Mouse (Mus musculus) erythroblast, embryonic 14.5 days (primary cell): Measurements from ENCODE around the gene Prox2. TPM values are rescaled to one million over a fixed set of nuclear protein-coding genes. Genes with fewer than 3 reads are reported as not detected.
A peak's percentile ranks its signal among the peaks of the same experiment; 100 is the strongest.

Experiments
- H3K27me3 ChIP-seq: 2 replicates; pipeline ENCODE4 v1.6.1; 2012; ENCODE audit warnings: inconsistent platforms; ENCODE audit not compliant: control insufficient read depth
- H3K36me3 ChIP-seq: 2 replicates; pipeline ENCODE4 v1.6.1; 2012; ENCODE audit warnings: mild to moderate bottlenecking, inconsistent platforms; ENCODE audit not compliant: control insufficient read depth
- H3K4me1 ChIP-seq: 2 replicates; pipeline ENCODE4 v1.6.1; 2012; ENCODE audit warnings: inconsistent platforms; ENCODE audit not compliant: control insufficient read depth
- H3K4me3 ChIP-seq: replicated peaks from 2 replicates; pipeline ENCODE3; 2012; ENCODE audit warnings: moderate library complexity, mild to moderate bottlenecking, inconsistent platforms
- H3K9me3 ChIP-seq: 2 replicates; pipeline ENCODE4 v1.6.1; 2012; ENCODE audit warnings: low read length, inconsistent platforms, mixed read lengths; ENCODE audit not compliant: control insufficient read depth
- GATA1 ChIP-seq: IDR thresholded peaks from 2 replicates; pipeline ENCODE4 v1.6.1; 2012; ENCODE audit warnings: low read length, inconsistent platforms, mixed read lengths
- TAL1 ChIP-seq: IDR thresholded peaks from 3 replicates; pipeline ENCODE4 v1.6.1; 2012; ENCODE audit warnings: low read length, inconsistent platforms, mixed read lengths
- polyA plus RNA-seq: library from polyadenylated mRNA; stranded (reverse); fragments of >175 nt; gene quantifications from 2 replicates; pipeline ENCODE4 v1.2.3, GENCODE M21; 2012

Prox2 gene
- 0.31 and 0.34 TPM in 2 replicates for polyA plus RNA-seq

DNA sequence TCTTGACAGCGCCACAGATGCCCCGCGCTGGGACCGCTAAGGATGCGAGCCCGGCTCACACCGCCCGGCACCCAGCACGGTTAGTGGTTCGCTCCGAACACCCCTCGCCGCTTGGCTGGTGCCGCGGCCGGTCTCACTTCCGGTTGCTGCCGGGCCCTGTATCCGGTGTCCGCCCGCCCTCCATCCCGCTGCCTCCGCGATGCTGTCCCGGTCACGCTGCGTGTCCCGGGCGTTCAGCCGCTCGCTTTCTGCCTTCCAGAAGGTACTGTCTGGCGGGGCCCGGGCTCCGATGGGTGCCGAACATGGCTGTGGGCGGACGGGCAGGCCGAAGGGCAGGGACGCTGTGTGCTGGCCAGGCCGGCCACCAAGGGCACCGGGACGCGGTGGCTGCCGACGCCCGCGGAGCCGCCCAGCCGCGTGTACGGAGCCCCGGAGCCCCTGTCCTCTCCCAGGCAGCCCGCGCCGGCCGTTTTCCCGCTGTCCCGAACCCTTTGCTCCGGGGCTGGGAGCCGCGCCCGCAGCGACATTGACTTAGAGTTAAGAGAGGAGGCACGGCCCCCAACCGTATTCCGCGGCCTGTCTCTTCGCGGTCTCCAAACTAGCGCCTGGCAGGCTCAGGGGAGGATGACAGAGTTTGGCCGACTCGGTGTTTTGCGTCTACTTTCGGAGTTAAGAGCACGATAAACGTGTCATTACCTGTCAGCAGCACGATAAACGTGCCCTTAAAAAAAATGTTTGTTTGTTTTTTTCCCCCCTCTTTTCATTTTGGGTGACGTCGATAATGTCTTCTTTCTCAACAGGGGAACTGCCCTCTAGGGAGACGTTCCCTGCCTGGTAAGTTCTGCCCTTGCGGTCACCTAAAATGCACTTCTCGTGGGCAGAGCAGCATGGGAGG lies at the start of gene Prox2, which contains the start of gene Dlst:
Gene Prox2 (minus strand): TSS at position 62 of the 895 bp plus-strand sequence.
Gene Dlst (plus strand): TSS at position 136 of the 895 bp plus-strand sequence.
- peaks cover 60% of the 10 kb centered on the region for H3K4me1 ChIP-seq
- TF ChIP-seq TAL1: no peak
- no peak for TF ChIP-seq GATA1
- H3K27me3 ChIP-seq: no peaks in the 10 kb centered on the region
- H3K9me3 ChIP-seq: no peaks in the 10 kb centered on the region
- H3K36me3 ChIP-seq: peaks cover 37% of the 10 kb centered on the region
- peak within 1 kb of the TSS; percentile 92 for H3K4me3 ChIP-seq

DNA sequence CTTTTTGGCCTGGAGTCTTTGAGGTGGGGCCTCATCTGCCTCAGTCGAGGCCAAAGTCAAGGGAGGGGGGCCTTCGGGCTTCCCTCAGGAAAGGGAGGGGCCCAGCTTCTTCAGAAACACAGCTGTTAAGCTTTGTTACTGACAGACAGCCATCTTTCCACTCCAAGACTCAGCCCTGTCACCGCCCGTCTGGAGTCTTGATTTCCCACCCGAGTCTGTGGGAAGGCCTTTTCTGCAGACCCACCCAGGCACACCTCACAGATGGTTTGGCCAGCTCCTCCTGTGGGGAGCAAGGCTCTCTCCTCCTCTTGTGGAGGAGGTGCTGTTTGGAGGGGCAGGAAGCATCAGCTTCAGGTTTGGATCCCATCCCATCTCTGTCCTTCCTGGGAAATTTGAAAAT lies 49.0 kb upstream of the Prox2 start:
- H3K4me1 ChIP-seq: peaks cover 3% of the 10 kb centered on the region; the same call in 1 of the 2 replicates
- TF ChIP-seq GATA1 (no peak), TAL1 (no peak)
- no peak overlapping the region for H3K4me3 ChIP-seq
- no peaks in the 10 kb centered on the region for H3K9me3 ChIP-seq
- peaks cover 5% of the 10 kb centered on the region for H3K27me3 ChIP-seq
- H3K36me3 ChIP-seq: no peaks in the 10 kb centered on the region

DNA sequence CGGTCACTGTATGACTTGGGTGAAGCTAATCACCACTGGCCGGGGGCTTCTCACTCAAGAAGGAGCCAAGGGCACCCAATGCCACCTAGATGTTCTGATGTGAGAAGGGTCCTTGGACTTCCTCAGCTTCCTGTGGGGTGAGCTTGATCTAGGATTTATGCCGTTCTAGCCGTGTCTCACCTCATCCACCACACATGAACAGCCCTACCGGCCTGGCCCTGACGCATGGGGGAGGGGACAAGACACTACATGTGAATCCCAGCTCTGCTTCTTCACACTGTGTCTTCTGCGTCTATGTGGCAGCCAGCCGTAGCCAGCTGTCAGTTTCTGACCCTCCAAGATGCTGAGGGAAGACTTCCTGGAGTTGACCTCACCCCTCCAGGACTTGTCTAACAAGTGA lies 48.2 kb upstream of the Prox2 start:
- no peak for TF ChIP-seq GATA1
- no peak for TF ChIP-seq TAL1
- Histone ChIP-seq H3K27me3 (peaks cover 5% of the 10 kb centered on the region), H3K4me3 (no peak overlapping the region), H3K36me3 (no peaks in the 10 kb centered on the region), H3K9me3 (no peaks in the 10 kb centered on the region), H3K4me1 (peaks cover 3% of the 10 kb centered on the region; the same call in 1 of the 2 replicates)

DNA sequence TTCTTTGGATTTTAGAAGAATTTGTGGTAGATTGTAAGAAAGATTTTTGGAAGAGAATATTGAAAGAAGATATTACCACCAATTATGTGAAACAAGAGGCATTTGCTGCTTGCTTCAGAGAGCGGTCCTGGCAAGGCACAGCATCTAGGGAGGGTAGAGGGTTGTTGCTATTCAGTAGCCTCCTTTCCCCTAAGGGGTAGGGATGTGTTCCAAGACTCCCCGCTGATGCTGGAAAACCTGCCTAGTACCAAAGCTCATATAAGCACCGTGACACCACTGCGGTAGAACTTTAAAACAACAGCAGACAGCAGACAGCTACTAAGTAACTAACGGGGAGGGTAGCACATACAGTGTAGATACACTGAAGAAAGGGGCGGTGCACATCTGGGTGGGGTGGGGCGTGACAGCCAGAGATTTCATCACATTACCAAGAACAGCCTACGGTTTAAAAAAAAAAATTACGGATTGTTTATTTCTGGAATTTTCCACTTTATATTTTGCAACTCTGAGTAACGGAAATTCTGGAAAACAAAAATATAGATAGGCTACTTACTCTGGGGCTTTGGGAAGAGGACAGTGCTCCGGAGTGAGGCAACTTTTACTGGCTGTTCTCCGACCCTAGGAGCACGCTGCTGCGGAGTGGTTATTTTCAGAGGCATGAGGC lies 47.4 kb upstream of the Prox2 start:
- Histone ChIP-seq H3K4me3 (no peak overlapping the region), H3K27me3 (peaks cover 5% of the 10 kb centered on the region), H3K9me3 (no peaks in the 10 kb centered on the region), H3K4me1 (peaks cover 3% of the 10 kb centered on the region; the same call in 1 of the 2 replicates), H3K36me3 (no peaks in the 10 kb centered on the region)
- TF ChIP-seq GATA1: no peak
- no peak for TF ChIP-seq TAL1

DNA sequence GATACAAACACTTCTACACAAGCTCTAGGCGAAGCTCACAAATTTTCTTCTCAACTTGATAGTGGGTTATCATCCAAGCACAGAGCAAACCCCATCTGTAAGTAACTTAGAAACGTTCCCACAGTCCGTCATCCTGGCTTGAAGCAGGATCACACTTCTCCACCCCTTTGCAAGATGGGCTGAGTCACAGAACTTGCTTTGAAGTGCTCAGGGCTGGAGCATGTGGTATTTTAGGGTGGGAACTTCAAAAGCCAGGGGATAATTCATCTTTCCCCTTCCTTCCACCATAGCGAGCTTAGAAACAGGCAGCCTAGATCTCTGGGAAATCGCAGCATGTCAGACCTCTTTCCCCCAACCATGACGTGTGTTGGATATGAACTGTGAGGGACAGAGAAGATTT lies 45.8 kb upstream of the Prox2 start:
- Histone ChIP-seq H3K4me3 (no peak overlapping the region), H3K9me3 (no peaks in the 10 kb centered on the region)
- no peak for TF ChIP-seq GATA1
- TF ChIP-seq TAL1: no peak

DNA sequence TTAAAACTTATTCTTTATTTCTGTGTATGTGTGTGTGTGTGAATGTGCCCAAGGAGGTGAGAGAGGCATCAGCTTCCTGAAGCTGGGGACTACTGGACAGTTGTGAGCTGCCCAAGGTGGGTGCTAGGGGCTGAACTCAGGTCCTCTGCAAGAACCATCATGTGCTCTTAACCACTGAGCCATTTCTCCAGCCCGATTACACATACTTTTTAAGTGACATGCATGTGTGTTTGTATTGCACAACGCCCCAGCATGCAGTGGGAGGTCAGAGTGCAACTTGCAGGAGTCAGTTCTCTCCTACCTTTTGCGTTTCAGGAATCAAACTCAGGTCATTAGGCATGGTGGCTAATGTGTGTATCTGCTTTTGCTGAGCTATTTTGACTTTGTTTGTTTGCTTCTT lies 42.5 kb upstream of the Prox2 start:
- Histone ChIP-seq H3K4me3 (no peak overlapping the region), H3K4me1 (peaks cover 17% of the 10 kb centered on the region), H3K36me3 (no peaks in the 10 kb centered on the region), H3K27me3 (peaks cover 26% of the 10 kb centered on the region), H3K9me3 (no peaks in the 10 kb centered on the region)
- no peak for TF ChIP-seq TAL1
- TF ChIP-seq GATA1: no peak

More for the DNA sequence above, 45.8 kb upstream of the Prox2 start:
- Histone ChIP-seq H3K36me3 (no peaks in the 10 kb centered on the region), H3K27me3 (peaks cover 9% of the 10 kb centered on the region), H3K4me1 (peaks cover 7% of the 10 kb centered on the region)

DNA sequence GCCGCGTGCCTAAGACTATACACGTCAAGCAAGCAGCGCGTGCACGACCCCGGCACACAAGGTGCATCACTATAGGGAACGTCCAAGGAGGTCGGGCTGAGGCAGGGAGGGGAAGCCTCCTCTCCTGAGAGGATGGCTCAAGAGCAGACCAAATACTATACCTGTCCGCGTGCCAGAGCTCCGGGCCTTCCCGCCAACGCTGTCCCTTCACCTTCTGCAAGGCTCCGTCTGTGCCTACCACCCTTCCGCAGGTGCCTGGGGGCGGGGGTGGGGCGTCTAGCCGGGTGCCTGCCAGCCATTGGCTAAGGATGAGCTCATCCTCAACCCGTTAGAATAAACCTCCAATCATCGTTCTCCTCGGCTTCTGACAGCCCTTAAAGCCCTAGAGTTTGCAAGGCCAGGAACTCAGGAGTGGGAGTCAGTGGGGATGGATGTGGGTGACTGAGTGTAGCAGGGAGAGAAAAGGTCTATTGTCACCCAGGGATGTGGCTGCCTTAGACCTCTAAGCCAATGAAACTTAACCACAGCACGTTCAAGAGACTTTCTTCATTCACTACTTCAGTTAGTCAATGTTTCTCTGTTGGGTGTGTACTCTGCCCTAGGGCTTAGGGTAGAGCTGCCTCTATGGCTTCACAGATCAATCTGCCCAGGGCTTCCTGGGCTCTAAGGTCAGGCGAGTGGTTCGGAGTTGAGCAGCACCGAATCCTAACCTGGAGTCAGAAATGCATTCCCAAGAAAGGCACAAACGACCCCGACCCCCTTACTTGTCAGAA lies 40.6 kb upstream of the Prox2 start, which contains the start of gene Rps6kl1:
Gene Rps6kl1 (minus strand): TSS at position 263 of the 773 bp plus-strand sequence.
- peaks cover 28% of the 10 kb centered on the region for H3K27me3 ChIP-seq
- no peak for TF ChIP-seq TAL1
- no peak for TF ChIP-seq GATA1
- peak within 1 kb of the TSS; percentile 15 for H3K4me3 ChIP-seq
- no peaks in the 10 kb centered on the region for H3K9me3 ChIP-seq
- H3K4me1 ChIP-seq: peaks cover 14% of the 10 kb centered on the region
- H3K36me3 ChIP-seq: no peaks in the 10 kb centered on the region

DNA sequence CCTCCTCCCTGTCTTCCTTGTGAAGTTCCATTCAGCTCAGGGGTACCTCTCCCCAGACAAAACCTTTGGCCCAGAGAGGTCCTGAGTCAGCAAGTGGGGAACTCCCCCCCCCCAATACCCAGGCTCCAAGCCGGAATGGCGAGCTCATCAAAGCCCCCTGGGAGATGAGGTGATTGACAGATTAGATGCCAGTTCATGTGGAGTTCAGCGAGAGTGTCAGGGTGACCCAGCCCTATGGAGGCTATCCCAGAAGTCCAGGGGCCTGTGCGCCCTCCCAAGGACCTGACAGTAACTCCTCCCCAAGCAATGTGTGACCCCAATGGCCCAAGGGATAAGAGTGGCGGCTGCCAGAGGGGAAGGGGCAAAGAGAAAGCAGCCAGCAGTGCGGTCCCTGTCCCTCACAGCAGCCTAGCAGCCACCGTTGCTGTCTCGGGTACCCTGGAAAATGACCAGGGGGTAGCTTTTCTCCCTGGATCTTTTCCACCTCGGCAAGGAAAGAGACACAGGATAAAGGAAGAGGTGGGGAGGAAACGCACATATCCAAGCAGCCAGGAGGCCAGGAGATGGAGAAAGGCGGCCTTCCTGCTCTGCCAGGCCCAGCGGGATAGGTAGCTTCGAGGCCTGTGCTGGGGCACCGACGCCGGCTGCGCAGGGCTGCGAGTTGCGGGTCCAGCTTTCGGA lies 39.9 kb upstream of the Prox2 start:
- H3K4me1 ChIP-seq: peaks cover 14% of the 10 kb centered on the region
- peaks cover 24% of the 10 kb centered on the region for H3K27me3 ChIP-seq
- H3K36me3 ChIP-seq: no peaks in the 10 kb centered on the region
- TF ChIP-seq GATA1: no peak
- TF ChIP-seq TAL1: no peak
- peak overlapping the region; percentile 15 for H3K4me3 ChIP-seq
- H3K9me3 ChIP-seq: no peaks in the 10 kb centered on the region
